Mouse (Mus musculus): ENCODE results near the gene Clk4.

DNA sequence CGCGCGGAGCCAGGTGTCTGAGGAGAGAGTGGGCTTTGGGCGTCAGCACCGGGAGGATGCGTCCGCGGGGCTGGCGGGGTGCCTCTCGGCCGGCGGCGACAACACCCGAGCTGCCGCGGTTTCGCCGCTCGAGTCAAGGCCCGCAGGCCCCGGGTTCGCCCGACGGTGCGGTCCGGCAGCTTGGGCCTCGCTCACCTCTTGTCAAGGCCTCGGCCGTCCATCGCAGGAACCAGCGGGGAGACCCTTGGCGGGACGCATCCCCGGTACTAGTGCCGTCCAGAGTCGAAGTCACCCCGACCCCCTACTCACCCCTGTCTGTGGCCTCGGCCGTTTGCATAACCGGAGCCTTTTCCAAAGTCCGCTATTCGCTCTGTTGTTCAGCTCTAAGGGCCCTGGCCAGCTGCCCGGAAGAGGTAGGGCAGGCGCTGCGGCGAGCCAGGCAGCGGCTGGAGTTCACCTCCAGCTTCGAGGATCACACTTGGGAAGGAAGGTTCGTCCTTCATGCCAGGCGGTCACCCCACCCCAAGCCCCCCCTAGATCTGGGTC is 1.8 kb downstream of the Clk4 start:
- TF ChIP-seq CTCF (IDR thresholded peaks at IDR 0.05; ENCODE audit: control insufficient read depth, insufficient read depth, insufficient read length) (no peak), USF1 (IDR thresholded peaks at IDR 0.05; ENCODE audit: low read depth) (no peak), MYOD1 (IDR thresholded peaks at IDR 0.05; ENCODE audit: control insufficient read depth, insufficient read length, low read depth) (no peak), MAX (IDR thresholded peaks at IDR 0.05) (no peak), CEBPB (IDR thresholded peaks at IDR 0.05; ENCODE audit: low read depth) (no peak)

All from C2C12 (cell line).